Mouse (Mus musculus) bone marrow macrophage, adult 2 months (primary cell): Measurements from ENCODE around the gene Tmem125.

Source experiments
- CTCF ChIP-seq: IDR thresholded peaks from 2 replicates; pipeline ENCODE4 v1.5.1; 2012; ENCODE audit warnings: low read depth, mild to moderate bottlenecking, low read length, moderate library complexity
- POLR2A ChIP-seq: IDR thresholded peaks from 2 replicates; pipeline ENCODE4 v1.6.1; 2012; ENCODE audit warnings: mild to moderate bottlenecking, low read depth, low read length, borderline replicate concordance

- TF ChIP-seq CTCF: no peak
- TF ChIP-seq POLR2A: no peak
Measured at GRCm38 (mm10) chr4:118539904-118540303, 3.9 kb downstream of the Tmem125 start.
